8 mouse cellular contexts compared by ENCODE assay signal in the genomic region with DNA sequence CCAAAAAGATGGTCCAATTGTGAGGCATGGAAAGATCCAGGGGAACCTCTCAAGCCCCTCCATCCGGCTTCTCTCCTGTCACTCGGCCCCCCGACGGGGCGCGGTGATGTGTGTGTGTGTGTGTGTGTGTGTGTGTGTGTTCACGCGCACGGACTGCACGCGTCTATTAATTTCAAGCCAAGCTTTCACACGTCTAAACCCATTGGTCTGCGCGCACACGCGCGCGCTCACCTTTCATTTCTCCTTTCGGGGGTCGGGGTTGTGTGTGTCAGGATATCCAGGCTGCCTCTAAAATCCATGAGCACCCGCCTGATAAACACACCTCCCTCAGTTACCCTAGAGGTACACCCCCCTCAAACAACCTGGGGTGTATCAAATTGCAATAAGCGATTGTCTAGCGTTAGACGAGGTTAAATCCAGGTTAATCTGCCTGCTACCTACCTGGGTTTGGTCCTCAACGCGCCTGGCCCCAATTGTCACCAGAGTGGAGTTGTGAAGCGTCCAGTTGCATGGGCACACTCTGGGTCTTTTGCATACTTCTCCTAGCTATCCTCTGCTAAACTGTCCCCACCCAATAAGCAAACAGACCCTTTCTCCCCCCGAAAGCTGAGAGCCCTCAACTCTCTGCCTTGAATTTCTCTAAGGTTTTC. TPM values are rescaled to one million over a fixed set of nuclear protein-coding genes. Genes with fewer than 3 reads are reported as not detected.
DNase-seq lines count a peak whose midpoint lies in the region; ATAC-seq and TF ChIP-seq lines count a peak whose summit lies in the region.

No protein-coding gene starts in this region.

- no peak for TF ChIP-seq POLR2A in testis, adult 2 months (IDR thresholded peaks at IDR 0.05; ENCODE audit: control insufficient read depth, low read depth, low read length)
- TF ChIP-seq POLR2A in limb, embryonic 14.5 days (IDR thresholded peaks at IDR 0.05; ENCODE audit: borderline replicate concordance, extremely low read depth, insufficient read depth, insufficient read length) = no peak

- no peak for ATAC-seq in limb, embryonic 14.5 days (ENCODE audit: low FRiP score, low read depth)
- no peak for ATAC-seq in stomach, embryonic 15.5 days (ENCODE audit: insufficient read depth, low FRiP score, low read depth)

- DNase-seq in cerebellum, postnatal 4 days (ENCODE audit: low spot score in 2 of 2) = peak; percentile 5 to 19
- no peak for DNase-seq in cerebellum, adult 11 months
- DNase-seq in testis, postnatal 14 days (ENCODE audit: low spot score) = no peak
- DNase-seq in limb, embryonic 14.5 days (ENCODE audit: low spot score) = peak; percentile 21
- no peak for DNase-seq in layer of hippocampus, adult 9-10 months (ENCODE audit: low spot score)
- DNase-seq in left cerebral cortex, adult 18-20 months (ENCODE audit: low spot score in 2 of 2) = no peak

- peak overlapping the region; percentile 80 for H3K4me3 ChIP-seq in testis, adult 2 months (ENCODE audit: control insufficient read depth, low read depth, low read length)
- H3K4me3 ChIP-seq in limb, embryonic 14.5 days (replicated peaks; ENCODE audit: low read length) = peak overlapping the region; percentile 58
- peak overlapping the region; percentile 49 for H3K4me3 ChIP-seq in stomach, embryonic 15.5 days (replicated peaks)

- WGBS in limb, embryonic 14.5 days = 2% methylated on average over 28 of the region's 28 CpGs
- 3% methylated on average over 28 of the region's 28 CpGs for WGBS in stomach, embryonic 15.5 days

- peak overlapping the region; percentile 77 for H3K27ac ChIP-seq in testis, adult 2 months (ENCODE audit: control insufficient read depth, insufficient read depth, low read depth, low read length)
- peak overlapping the region; percentile 84 for H3K27ac ChIP-seq in limb, embryonic 14.5 days (replicated peaks; ENCODE audit: low read depth, low read length)
- H3K27ac ChIP-seq in stomach, embryonic 15.5 days = no peak overlapping the region

- H3K27me3 ChIP-seq in testis, adult 2 months (ENCODE audit: control insufficient read depth, insufficient read depth, low read length) = peaks cover 2% of the 10 kb centered on the region; the same call in 1 of the 2 replicates
- H3K27me3 ChIP-seq in limb, embryonic 14.5 days (ENCODE audit: control insufficient read depth, insufficient read depth, low read length) = peaks cover 17% of the 10 kb centered on the region; the same call in 1 of the 2 replicates
- H3K27me3 ChIP-seq in stomach, embryonic 15.5 days (replicated peaks) = peaks cover 69% of the 10 kb centered on the region

- H3K9me3 ChIP-seq in limb, embryonic 14.5 days (ENCODE audit: control insufficient read depth, low read length) = no peaks in the 10 kb centered on the region
- H3K9me3 ChIP-seq in stomach, embryonic 15.5 days = no peaks in the 10 kb centered on the region

- peaks cover 35% of the 10 kb centered on the region for H3K4me1 ChIP-seq in testis, adult 2 months (ENCODE audit: control insufficient read depth, insufficient read depth, low read length)
- H3K4me1 ChIP-seq in limb, embryonic 14.5 days (ENCODE audit: control insufficient read depth, insufficient read depth, low read length) = peaks cover 45% of the 10 kb centered on the region
- peaks cover 71% of the 10 kb centered on the region for H3K4me1 ChIP-seq in stomach, embryonic 15.5 days

- TF ChIP-seq CTCF in testis, adult 2 months (IDR thresholded peaks at IDR 0.05; ENCODE audit: control insufficient read depth, insufficient read depth, insufficient replicate concordance, low read depth, low read length) = no peak

- H3K9ac ChIP-seq in limb, embryonic 14.5 days (ENCODE audit: low read depth, low read length, severe bottlenecking) = peak overlapping the region; percentile 64
- no peak overlapping the region for H3K9ac ChIP-seq in stomach, embryonic 15.5 days

- H3K36me3 ChIP-seq in testis, adult 2 months (ENCODE audit: control insufficient read depth, insufficient read depth, low read length) = no peaks in the 10 kb centered on the region
- H3K36me3 ChIP-seq in limb, embryonic 14.5 days (ENCODE audit: control insufficient read depth, insufficient read depth, low read length) = peaks cover 7% of the 10 kb centered on the region; the same call in 1 of the 2 replicates
- no peaks in the 10 kb centered on the region for H3K36me3 ChIP-seq in stomach, embryonic 15.5 days

- H3K4me2 ChIP-seq in limb, embryonic 14.5 days (replicated peaks; ENCODE audit: low read depth, low read length, severe bottlenecking) = peak overlapping the region; percentile 87
- H3K4me2 ChIP-seq in stomach, embryonic 15.5 days = peak overlapping the region; percentile 94

RNA-seq across cellular contexts. Expression of gene Cyp26b1, which starts 7.0 kb away (rescaled TPM):
- 9.1 and 14.0 TPM in 2 replicates for polyA plus RNA-seq in testis, adult 2 months (2012; rRNA removed)
- polyA plus RNA-seq in limb, embryonic 14.5 days (2012; rRNA removed) = 20.1 and 26.1 TPM in 2 replicates
- 10.0 and 13.0 TPM in 2 replicates for polyA plus RNA-seq in limb, embryonic 14.5 days (2014; fragmentation: Nextera tagmentation; extraction: Ambion mirVana)
- 2.3 and 2.4 TPM in 2 replicates for polyA plus RNA-seq in stomach, embryonic 15.5 days (2015; fragmentation: Nextera tagmentation; extraction: Ambion mirVana)
- 10 to 100 TPM in 1 of 2 experiments, 1 to 10 TPM in 1; 5.9 to 10.2 TPM for total RNA-seq in left cerebral cortex, adult 18-20 months (2021)

Comparison
In these comparisons a context has a peak if more than half of its experiments do, and no peak if none do; other contexts are left out.
1. DNase-seq: peak in cerebellum, postnatal 4 days (2 of 2) and limb, embryonic 14.5 days (single experiment); none in cerebellum, adult 11 months (single experiment), testis, postnatal 14 days (single experiment), layer of hippocampus, adult 9-10 months (single experiment) and left cerebral cortex, adult 18-20 months (0 of 2).
2. Peak in every context shown above with its lines, with median percentiles within 50 percentile points of each other: H3K4me3 ChIP-seq.